Mouse (Mus musculus): ENCODE data around the gene Actl6b. TPM values are rescaled to one million over a fixed set of nuclear protein-coding genes. Genes with fewer than 3 reads are reported as not detected.

The Actl6b gene
- total and polyA plus RNA-seq, 3 experiments: 0.15 TPM; not detected in 2

DNA sequence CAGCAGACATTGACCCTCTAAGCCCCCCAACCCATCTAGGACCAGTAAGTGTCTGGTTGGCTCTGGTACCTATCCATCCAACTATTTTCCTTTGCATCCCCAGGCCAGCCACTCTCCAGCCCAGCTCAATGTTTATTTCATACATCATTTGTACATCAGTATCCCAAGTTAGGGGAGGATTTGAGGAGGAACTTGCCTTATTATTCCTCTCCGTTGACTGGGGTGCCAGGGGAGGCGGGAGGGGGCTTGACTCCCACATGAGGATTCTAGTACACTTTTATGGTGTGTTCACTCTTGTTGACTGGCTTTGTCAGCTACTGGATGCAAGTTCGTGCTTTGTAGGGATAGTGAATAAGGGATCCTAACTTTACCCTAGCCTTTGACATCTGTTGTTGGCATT is 41.6 kb upstream of the Actl6b start:
- Histone ChIP-seq H3K27me3 (ENCODE audit: control insufficient read depth in 1 of 2, insufficient read depth in 2 of 2, low read length in 2 of 2) (no peaks in the 10 kb centered on the region), H3K9ac (ENCODE audit: control insufficient read depth, low read depth, low read length, poor library complexity, severe bottlenecking) (peak overlapping the region; percentile 96), H3K27ac (ENCODE audit: control insufficient read depth, low read depth, low read length) (no peak overlapping the region), H3K79me2 (ENCODE audit: control insufficient read depth, insufficient read depth, low read length, poor library complexity) (peaks cover 48% of the 10 kb centered on the region), H3K4me3 (ENCODE audit: control insufficient read depth in 1 of 2, insufficient read depth in 1 of 2, low read depth in 2 of 2, low read length in 2 of 2) (peak overlapping the region; percentile 67 to 88), H3K36me3 (ENCODE audit: control insufficient read depth in 1 of 2, insufficient read depth in 2 of 2, low read length in 2 of 2) (peaks cover 0 to 16% of the 10 kb centered on the region in 2 experiments; a peak in 2 of 4 replicates), H3K9me3 (replicated peaks; ENCODE audit: insufficient read depth, low read length) (no peaks in the 10 kb centered on the region), H3K4me1 (ENCODE audit: control insufficient read depth in 1 of 2, insufficient read depth in 2 of 2, low read length in 2 of 2) (peaks cover 4 to 19% of the 10 kb centered on the region in 2 experiments)
- no peak for DNase-seq (ENCODE audit: low read depth, low spot score)
- TF ChIP-seq ZC3H11A (IDR thresholded peaks at IDR 0.05; ENCODE audit: low read depth, low read length): no peak
- no peak for TF ChIP-seq MYB (IDR thresholded peaks at IDR 0.05; ENCODE audit: low read depth, low read length)
- no peak for TF ChIP-seq POLR2AphosphoS5 (IDR thresholded peaks at IDR 0.05; ENCODE audit: borderline replicate concordance, low read depth, low read length)
- no peak for TF ChIP-seq UBTF (IDR thresholded peaks at IDR 0.05; ENCODE audit: borderline replicate concordance, insufficient read depth, low read depth, low read length)
- no peak for TF ChIP-seq EP300 (IDR thresholded peaks at IDR 0.05; ENCODE audit: low read depth in 1 of 2, low read length in 2 of 2)
- no peak for TF ChIP-seq POLR2AphosphoS2 (IDR thresholded peaks at IDR 0.05; ENCODE audit: low read length)
- TF ChIP-seq RCOR1 (IDR thresholded peaks at IDR 0.05; ENCODE audit: low read depth, low read length): no peak
- TF ChIP-seq NELFE (IDR thresholded peaks at IDR 0.05; ENCODE audit: low read depth, low read length): no peak
- no peak for TF ChIP-seq GABPA (IDR thresholded peaks at IDR 0.05; ENCODE audit: low read depth, low read length)
- no peak for TF ChIP-seq TAL1 (IDR thresholded peaks at IDR 0.05; ENCODE audit: low read length)
- TF ChIP-seq E2F4 (IDR thresholded peaks at IDR 0.05; ENCODE audit: borderline replicate concordance, low read depth, low read length): no peak
- TF ChIP-seq ELF1 (IDR thresholded peaks at IDR 0.05; ENCODE audit: low read depth, low read length): no peak

DNA sequence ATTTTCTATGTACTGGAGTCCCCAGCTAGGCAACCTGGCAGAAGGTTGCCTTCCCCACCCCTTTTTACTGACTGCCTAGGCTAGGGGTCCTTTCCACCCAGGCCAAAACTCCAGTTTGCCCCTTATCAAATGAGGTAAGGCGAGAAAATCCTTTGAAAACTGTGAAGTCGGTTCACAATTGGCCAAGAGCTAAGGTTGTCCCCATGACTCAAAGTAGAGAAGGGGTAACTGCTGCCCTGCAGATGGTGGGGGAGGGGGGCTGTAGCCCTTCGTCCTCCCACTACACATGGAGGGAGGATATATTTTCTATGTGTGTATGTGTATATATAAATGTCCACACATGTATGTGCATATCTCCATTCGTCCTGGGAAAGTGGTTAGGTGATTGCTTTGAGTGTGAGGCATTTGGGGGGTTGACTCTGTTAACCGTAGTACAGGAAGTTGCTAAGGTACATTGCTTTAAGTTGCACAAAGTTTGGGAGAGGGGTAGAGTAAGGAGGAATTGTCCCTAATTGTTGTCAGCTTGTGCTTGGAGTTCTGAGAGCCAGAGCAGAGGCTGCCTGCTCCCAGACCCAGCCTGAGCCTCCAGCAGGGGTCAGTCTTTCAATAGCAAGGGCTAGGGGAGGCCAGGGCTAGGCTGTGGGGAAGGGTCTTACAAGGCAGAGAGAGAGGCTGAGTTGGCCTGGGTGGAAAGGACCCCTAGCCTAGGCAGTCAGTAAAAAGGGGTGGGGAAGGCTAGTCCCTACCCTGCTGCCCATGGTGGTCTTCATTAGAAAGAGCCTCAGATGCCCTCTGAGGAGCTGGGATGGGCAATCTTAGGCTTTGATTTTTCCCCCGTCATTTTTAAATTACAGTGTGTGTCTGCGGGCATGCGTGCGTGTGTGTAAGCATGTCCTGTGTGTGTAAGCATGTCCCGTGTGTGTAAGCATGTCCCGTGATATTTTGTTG is 40.2 kb upstream of the Actl6b start:
- Histone ChIP-seq H3K27ac (ENCODE audit: control insufficient read depth, low read depth, low read length) (no peak overlapping the region), H3K9me3 (replicated peaks; ENCODE audit: insufficient read depth, low read length) (no peaks in the 10 kb centered on the region), H3K4me3 (ENCODE audit: control insufficient read depth in 1 of 2, insufficient read depth in 1 of 2, low read depth in 2 of 2, low read length in 2 of 2) (no peak overlapping the region), H3K4me1 (ENCODE audit: control insufficient read depth in 1 of 2, insufficient read depth in 2 of 2, low read length in 2 of 2) (peaks cover 2 to 16% of the 10 kb centered on the region in 2 experiments), H3K9ac (ENCODE audit: control insufficient read depth, low read depth, low read length, poor library complexity, severe bottlenecking) (no peak overlapping the region), H3K27me3 (ENCODE audit: control insufficient read depth in 1 of 2, insufficient read depth in 2 of 2, low read length in 2 of 2) (no peaks in the 10 kb centered on the region), H3K36me3 (ENCODE audit: control insufficient read depth in 1 of 2, insufficient read depth in 2 of 2, low read length in 2 of 2) (peaks cover 0 to 7% of the 10 kb centered on the region in 2 experiments; a peak in 2 of 4 replicates), H3K79me2 (ENCODE audit: control insufficient read depth, insufficient read depth, low read length, poor library complexity) (peaks cover 48% of the 10 kb centered on the region)
- TF ChIP-seq RAD21 (IDR thresholded peaks at IDR 0.05; ENCODE audit: low read depth, low read length) (peak; percentile 33), CTCF (IDR thresholded peaks at IDR 0.05 in 2 of 3, conservative IDR thresholded peaks at IDR 0.05 in 1 of 3; ENCODE audit: control insufficient read depth in 1 of 3, insufficient read depth in 1 of 3, low read depth in 2 of 3, low read length in 3 of 3, poor library complexity in 1 of 3, severe bottlenecking in 1 of 3) (peak; percentile 49 to 77 (median 63)), GATA1 (IDR thresholded peaks at IDR 0.05; ENCODE audit: low read depth, low read length) (no peak), SMC3 (IDR thresholded peaks at IDR 0.05; ENCODE audit: low read depth, low read length) (peak; percentile 54)
- no peak for DNase-seq (ENCODE audit: low read depth, low spot score)

Data from MEL (cell line).